Mouse (Mus musculus) liver, embryonic 14.5 days (tissue): ENCODE measurements around the gene Chd1l.

Source experiments
- CTCF ChIP-seq: IDR thresholded peaks from 2 replicates; pipeline ENCODE4 v1.5.1; 2016; ENCODE audit warnings: antibody characterized with exemption, low read depth, control low read depth
- EP300 ChIP-seq: IDR thresholded peaks from 2 replicates; pipeline ENCODE4 v1.6.1; 2016; ENCODE audit warnings: antibody characterized with exemption, low read depth

DNA sequence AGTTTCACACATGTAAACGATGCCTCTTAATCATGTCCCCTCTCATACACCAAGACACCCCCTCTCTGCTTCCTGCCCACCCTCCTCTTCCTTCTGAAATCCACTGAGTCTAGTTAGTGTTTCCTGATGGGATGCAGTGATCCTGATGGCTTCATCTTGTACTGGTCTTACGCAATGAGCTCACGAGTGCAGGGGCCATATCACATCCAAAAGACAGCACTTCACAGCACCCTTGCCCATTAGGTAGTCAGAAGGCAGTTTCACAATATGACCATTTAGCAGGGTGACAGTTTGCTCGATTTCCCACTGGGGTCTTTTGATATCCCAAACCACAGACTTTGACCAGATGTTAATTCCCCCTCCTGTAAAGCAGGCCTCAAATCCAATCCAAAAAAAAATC lies 5.9 kb upstream of the Chd1l start:
- no peak for TF ChIP-seq CTCF
- TF ChIP-seq EP300 = no peak
